ENCODE assay signal across 16 mouse cellular contexts in genomic region chr1:72017814-72018478, GRCm38 (mm10).
"Had no signal": no experiment of that assay in that cellular context is flagged by ENCODE, and none has a peak within 500 bp of the region (broad histone marks: within the 10 kb centered on the region; RNA-seq: fewer than 3 reads in every experiment).

No protein-coding gene starts in this region.

- H3K27ac ChIP-seq: layer of hippocampus, adult 2 months; liver, embryonic 13.5 days; midbrain, embryonic 10.5 days; neural tube, embryonic 15.5 days had no signal

- DNase-seq: kidney, postnatal 10 days; kidney, postnatal 4 days; liver, embryonic 13.5 days; liver, postnatal 0 days; lung, postnatal 36 days; midbrain, embryonic 14.5 days; right cerebral cortex, adult 18-20 months; spleen, adult 18-20 months; thymus, adult 18-20 months; thymus, postnatal 25 days had no signal

- ATAC-seq: inflammation-experienced regulatory T-cells, adult 6 months; intestine, postnatal 0 days; liver, postnatal 0 days had no signal

- H3K4me3 ChIP-seq: layer of hippocampus, adult 2 months; liver, embryonic 13.5 days; midbrain, embryonic 10.5 days; myocyte; neural tube, embryonic 15.5 days had no signal

- H3K9me3 ChIP-seq: liver, embryonic 13.5 days; midbrain, embryonic 10.5 days; neural tube, embryonic 15.5 days had no signal

- H3K4me2 ChIP-seq: liver, embryonic 13.5 days; neural tube, embryonic 15.5 days had no signal

- H3K36me3 ChIP-seq: liver, embryonic 13.5 days; midbrain, embryonic 10.5 days; neural tube, embryonic 15.5 days had no signal

- H3K27me3 ChIP-seq: liver, embryonic 13.5 days; neural tube, embryonic 15.5 days had no signal

- H3K9ac ChIP-seq: liver, embryonic 13.5 days; liver, postnatal 0 days; neural tube, embryonic 15.5 days had no signal
